Mouse (Mus musculus) regulatory T cell (primary cell): ENCODE results near the gene Dgki.

ENCODE experiments used
- in situ Hi-C: fragments of 300-600 bp; cut with MboI, MseI; formaldehyde crosslinking; loops from one replicate; pipeline ENCODE4 v1.15.1; 2025; ENCODE audit warnings: high pct_unique_total_duplicates

Gene Dgki

DNA sequence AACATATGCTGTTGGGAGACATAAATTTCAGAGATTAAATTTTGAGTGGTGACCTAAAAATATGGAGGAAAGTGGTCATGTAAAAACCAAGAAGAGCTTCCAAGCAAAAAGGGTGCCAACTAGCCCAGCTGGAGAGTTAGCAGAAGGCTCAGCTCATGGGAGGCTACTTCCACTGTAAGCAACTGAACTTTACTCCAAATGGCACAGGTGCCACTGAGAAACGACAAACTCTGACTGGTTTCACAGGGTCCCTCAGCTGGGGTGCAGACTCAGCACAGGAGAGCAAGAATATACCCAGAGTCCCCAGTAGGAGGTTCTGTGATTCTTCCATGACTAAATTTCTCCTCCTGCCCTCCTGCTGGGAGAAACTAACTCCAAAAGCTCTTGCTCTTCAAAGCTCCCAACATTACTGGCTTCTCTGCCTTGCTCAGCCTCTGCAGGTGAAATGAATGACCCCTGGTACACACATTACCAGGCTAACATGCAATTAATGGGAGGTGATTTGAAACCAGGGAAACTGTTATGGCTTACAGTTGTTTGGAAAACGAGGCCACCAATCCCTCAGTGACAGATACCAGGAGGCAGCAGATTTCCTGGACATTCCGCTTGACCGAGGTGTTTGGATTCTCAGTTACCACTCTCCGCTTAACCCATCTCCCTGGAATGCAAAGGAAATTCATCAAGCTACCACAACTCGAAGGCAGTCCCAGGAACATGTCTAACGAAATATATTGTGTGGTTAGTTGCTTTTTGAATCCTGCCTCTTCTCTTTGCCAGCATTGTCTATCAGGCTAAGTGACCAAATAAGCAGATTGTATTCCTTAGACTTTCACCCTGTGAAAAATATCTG is 487.1 kb downstream of the Dgki start:
- in situ Hi-C loops, result no loop called here

DNA sequence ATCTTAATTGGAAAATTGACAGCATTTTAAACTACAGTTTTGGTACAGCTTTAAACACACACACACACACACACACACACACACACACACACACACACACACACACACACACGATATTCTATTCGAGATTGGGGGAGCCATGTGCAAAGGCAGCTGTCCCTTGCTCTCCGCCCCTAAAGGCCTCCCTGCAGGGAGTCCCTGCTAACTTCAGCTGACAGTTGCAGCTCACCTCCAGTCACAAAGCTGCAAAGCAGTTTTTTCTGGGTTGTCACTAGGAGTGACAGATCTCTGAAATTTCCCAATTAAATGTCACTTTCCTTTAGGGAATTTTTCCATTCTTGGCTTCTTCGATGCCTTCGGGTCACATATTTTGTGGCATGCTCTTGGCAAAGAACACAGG is 489.5 kb downstream of the Dgki start:
- in situ Hi-C loops, result no loop called here

DNA sequence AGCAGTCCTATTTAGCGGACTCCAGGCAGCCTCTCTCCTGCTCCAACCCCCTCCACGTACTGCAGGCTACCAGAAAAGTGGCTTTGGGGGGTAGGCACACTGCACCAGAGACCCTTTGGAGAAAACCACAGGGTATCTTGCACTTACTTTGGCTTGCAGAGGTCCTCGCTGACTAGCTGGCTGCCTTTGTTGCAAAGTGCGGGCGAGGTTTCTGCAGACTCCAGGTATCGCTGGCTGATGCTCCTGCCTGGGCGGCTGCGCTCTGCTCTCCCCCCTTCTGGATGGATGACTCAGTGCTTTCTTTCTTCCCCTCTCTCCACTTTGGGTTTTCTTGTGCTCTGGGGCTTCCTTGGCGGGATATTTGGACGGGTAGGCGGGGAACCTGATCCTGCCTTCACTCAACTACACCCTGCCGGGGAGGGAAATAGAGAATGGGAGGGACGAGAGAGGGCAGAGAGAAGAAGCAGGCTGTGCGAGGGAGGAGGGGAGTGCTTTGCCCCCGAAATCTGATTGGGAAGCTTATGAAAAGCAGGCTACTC is 490.2 kb downstream of the Dgki start, which contains the start of gene Ptn:
Ptn (minus strand) TSS at position 474 of the 539 bp plus-strand sequence.
- in situ Hi-C loops, result no loop called here

- in situ Hi-C loops, result no loop called here
Observed at GRCm38 (mm10) chr6:36809311-36809726, 490.7 kb downstream of the Dgki start.

DNA sequence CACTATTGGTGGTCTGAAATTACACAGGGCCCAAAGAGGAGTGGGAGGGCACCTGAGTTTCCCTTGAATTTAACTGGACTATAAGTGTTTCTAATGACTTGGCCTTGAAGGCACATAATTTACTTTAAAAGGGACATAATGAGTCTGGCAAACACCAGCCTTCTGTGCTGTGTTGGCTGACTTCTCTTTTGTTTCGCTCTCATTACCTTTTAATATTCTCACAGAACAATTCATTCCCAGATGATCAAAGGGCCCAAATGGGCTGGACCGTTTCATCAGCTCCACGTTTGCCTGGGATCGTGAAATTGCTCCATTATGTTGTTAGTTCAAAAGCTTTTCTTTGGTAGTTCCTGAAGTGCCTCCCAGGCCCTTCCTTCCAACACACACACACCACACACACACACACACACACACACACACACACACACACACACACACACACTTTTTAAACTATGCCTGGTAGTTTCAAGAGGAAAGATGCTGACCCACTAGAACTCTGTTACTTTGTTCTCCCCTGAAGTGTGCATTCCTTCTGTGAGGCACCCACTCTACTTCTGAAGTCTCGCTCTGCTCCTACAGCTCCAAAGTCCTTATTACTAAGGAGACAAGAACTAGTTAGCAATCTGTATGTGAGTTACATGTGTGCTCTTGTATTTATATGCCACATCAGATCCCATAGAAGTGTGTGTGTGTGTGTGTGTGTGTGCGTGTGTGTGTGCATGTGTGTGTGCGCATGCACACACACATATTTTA is 491.5 kb downstream of the Dgki start:
- in situ Hi-C loops, result no loop called here

GRCm38 (mm10) chr6:36806906-36807305 is 493.1 kb downstream of the Dgki start:
- in situ Hi-C loops, result no loop called here

DNA sequence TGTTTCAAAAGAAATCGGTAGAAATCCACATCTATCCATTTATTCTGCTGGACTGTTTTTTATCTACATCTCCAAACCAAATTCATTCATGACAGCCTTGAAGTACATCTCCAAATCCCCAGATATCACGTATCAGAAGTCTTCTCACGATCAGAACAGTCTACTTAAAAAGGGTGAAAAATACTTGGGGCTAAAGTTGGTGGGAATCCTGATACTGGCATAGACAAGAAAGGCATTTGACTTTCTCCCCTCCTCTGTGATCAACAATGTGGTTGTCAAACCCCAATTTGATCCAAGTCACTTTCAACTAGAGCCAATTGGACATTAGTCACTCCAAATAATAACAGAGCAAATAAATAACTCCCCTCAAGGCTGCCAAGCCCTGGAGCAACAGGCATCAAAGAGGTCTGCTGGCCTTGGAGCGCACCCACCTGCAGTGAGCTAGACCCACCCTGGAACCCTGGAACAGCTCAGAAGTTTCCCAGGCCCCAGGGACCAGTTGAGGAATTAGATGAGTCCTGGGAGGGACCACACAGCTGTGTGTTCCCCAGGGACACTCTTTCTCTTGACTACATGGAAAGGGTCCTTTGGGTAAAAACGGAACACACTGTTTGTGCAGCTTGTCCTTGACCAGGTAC is 499.6 kb downstream of the Dgki start:
- in situ Hi-C loops, result no loop called here

GRCm38 (mm10) chr6:36797066-36797655 is 502.8 kb downstream of the Dgki start:
- in situ Hi-C loops, result no loop called here
